Comparison of ENCODE assay signal across 9 mouse cellular contexts in genomic region chr16:8540859-8541314, GRCm38 (mm10). TPM values are rescaled to one million over a fixed set of nuclear protein-coding genes. Genes with fewer than 3 reads are reported as not detected.
A peak's percentile ranks its signal among the peaks of the same experiment; 100 is the strongest.
DNase-seq lines count a peak whose midpoint lies in the region; ATAC-seq and TF ChIP-seq lines count a peak whose summit lies in the region.
"Had no signal": no experiment of that assay in that cellular context is flagged by ENCODE, and none has a peak within 500 bp of the region (broad histone marks: within the 10 kb centered on the region; RNA-seq: fewer than 3 reads in every experiment).

No protein-coding gene starts in this region.

- H3K9me3 ChIP-seq in kidney, embryonic 15.5 days (replicated peaks), result no peaks in the 10 kb centered on the region
- no peaks in the 10 kb centered on the region for H3K9me3 ChIP-seq in heart, embryonic 12.5 days (replicated peaks)
- H3K9me3 ChIP-seq: megakaryocyte, embryonic 14.5 days had no signal

- no peak for ATAC-seq in kidney, embryonic 15.5 days (replicated peaks; ENCODE audit: low FRiP score)
- ATAC-seq in heart, embryonic 12.5 days (ENCODE audit: insufficient number of reproducible peaks, low FRiP score), result peak; percentile 29; the same call in 1 of the 2 replicates

- DNase-seq in kidney, adult 11 months, result peak; percentile 59
- DNase-seq in kidney, postnatal 36 days, result peak; percentile 67 to 82
- peak; percentile 67 for DNase-seq in lung, postnatal 14 days
- DNase-seq in right cerebral cortex, postnatal 4 days, result peak; percentile 83
- no peak for DNase-seq in embryo, embryonic 9.5 days (ENCODE audit: extremely low spot score)

- no peaks in the 10 kb centered on the region for H3K27me3 ChIP-seq in kidney, embryonic 15.5 days
- H3K27me3 ChIP-seq in heart, embryonic 12.5 days (replicated peaks), result no peaks in the 10 kb centered on the region

- no peak for TF ChIP-seq POLR2A in embryonic fibroblast, embryonic 13.5 days (IDR thresholded peaks at IDR 0.05; ENCODE audit: low read depth, low read length)

- no peaks in the 10 kb centered on the region for H3K36me3 ChIP-seq in kidney, embryonic 15.5 days
- peaks cover 3% of the 10 kb centered on the region for H3K36me3 ChIP-seq in heart, embryonic 12.5 days

- no peak for TF ChIP-seq CTCF in embryonic fibroblast, embryonic 13.5 days (IDR thresholded peaks at IDR 0.05; ENCODE audit: borderline replicate concordance, insufficient read depth, low read length)

- H3K4me2 ChIP-seq in kidney, embryonic 15.5 days, result no peak overlapping the region
- H3K4me2 ChIP-seq in heart, embryonic 12.5 days, result no peak overlapping the region

- H3K9ac ChIP-seq in kidney, embryonic 15.5 days, result no peak overlapping the region
- H3K9ac ChIP-seq in heart, embryonic 12.5 days, result no peak overlapping the region

- WGBS in kidney, embryonic 15.5 days, result 73% methylated on average over 3 of the region's 3 CpGs
- 49% methylated on average over 3 of the region's 3 CpGs for WGBS in heart, embryonic 12.5 days

- no peak overlapping the region for H3K4me3 ChIP-seq in kidney, embryonic 15.5 days (replicated peaks)
- no peak overlapping the region for H3K4me3 ChIP-seq in embryonic fibroblast, embryonic 13.5 days (ENCODE audit: insufficient read depth, low read length)
- no peak overlapping the region for H3K4me3 ChIP-seq in heart, embryonic 12.5 days
- H3K4me3 ChIP-seq: megakaryocyte, embryonic 14.5 days had no signal

- H3K27ac ChIP-seq in kidney, embryonic 15.5 days, result no peak overlapping the region
- peak overlapping the region; percentile 14; the same call in 1 of the 2 replicates for H3K27ac ChIP-seq in embryonic fibroblast, embryonic 13.5 days (ENCODE audit: insufficient read depth, low read length)
- no peak overlapping the region for H3K27ac ChIP-seq in heart, embryonic 12.5 days (ENCODE audit: poor library complexity, severe bottlenecking)

- H3K4me1 ChIP-seq in kidney, embryonic 15.5 days, result peaks cover 11% of the 10 kb centered on the region
- peaks cover 11% of the 10 kb centered on the region for H3K4me1 ChIP-seq in embryonic fibroblast, embryonic 13.5 days (ENCODE audit: control insufficient read depth, insufficient read depth, low read length)
- peaks cover 20% of the 10 kb centered on the region for H3K4me1 ChIP-seq in heart, embryonic 12.5 days (replicated peaks)
- H3K4me1 ChIP-seq: megakaryocyte, embryonic 14.5 days had no signal

RNA-seq across cellular contexts. Expression of gene Abat, which starts 27.7 kb away (rescaled TPM):
- 40.4 and 41.4 TPM in 2 replicates for polyA plus RNA-seq in kidney, embryonic 15.5 days (2015; fragmentation: Nextera tagmentation; extraction: Ambion mirVana)
- polyA plus RNA-seq in embryonic fibroblast, embryonic 13.5 days (2011; ENCODE audit: insufficient read length, low read depth, missing spikeins), result 11.5 and 15.9 TPM in 2 replicates
- polyA plus RNA-seq in heart, embryonic 12.5 days (2016; fragmentation: Nextera tagmentation; extraction: Ambion mirVana), result 50.7 and 54.9 TPM in 2 replicates
